Mouse (Mus musculus): ENCODE data around the gene Gm21882. TPM values are rescaled to one million over a fixed set of nuclear protein-coding genes. Genes with fewer than 3 reads are reported as not detected.
"Not testable (repeated sequence)": the region's sequence is repeated elsewhere in the genome, so short reads cannot be mapped to it uniquely, and the experiment has no call there.

Gm21882 gene
- total RNA-seq (2021), result not detected
- long read RNA-seq, experiment 1, result 0 reads
- long read RNA-seq, experiment 2, result 0 reads

DNA sequence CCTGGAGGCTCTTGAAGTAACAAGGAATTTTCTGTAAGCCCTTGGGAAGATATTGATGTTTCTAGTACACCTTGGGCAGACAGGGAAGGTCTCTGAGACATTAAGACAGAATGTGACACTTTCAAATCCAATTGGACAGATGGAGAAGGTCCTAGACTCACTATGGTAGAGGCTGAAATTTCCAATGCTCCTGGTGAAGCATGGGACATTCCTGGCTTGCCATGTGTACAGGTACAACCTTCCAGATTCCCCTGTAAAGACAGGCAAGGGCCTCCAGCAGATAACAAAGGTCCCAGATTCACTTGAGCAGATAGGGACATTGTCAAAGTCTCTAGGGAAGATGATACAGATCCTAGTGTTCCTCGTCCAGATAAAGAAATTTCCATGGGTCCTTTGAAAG lies at the start of gene Gm21882:
Gene Gm21882 (minus strand): TSS at position 101 of the 400 bp plus-strand sequence.
- DNase-seq, result not testable (repeated sequence)

Other genes starting within 250 kb of the Gm21882 start
- gene Gm21865, start 64.6 kb downstream of the Gm21882 start, total RNA-seq (2021), result not detected